Mouse (Mus musculus): ENCODE results near the gene Fhad1.
A peak's percentile ranks its signal among the peaks of the same experiment; 100 is the strongest.

The Fhad1 gene

DNA sequence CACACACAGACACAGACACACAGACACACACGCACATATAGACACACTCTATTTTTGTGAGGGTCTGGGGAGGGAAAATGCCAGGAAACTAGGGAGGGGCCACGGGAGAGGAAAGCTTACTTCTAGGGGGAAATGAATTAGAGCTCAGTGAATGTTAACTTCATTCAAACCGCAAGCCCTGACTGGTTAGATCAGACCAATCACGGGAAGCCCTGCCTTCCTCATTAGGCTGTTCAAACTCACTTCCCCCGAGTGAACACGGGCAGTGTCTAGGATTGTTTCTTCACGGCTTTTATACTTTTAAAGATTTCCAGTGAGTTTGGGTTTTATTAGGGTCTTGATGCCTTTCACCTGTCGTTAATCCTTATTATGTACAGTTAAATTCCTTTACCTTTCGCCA lies 37.5 kb downstream of the Fhad1 start:
- DNase-seq (ENCODE audit: low read depth), result no peak

DNA sequence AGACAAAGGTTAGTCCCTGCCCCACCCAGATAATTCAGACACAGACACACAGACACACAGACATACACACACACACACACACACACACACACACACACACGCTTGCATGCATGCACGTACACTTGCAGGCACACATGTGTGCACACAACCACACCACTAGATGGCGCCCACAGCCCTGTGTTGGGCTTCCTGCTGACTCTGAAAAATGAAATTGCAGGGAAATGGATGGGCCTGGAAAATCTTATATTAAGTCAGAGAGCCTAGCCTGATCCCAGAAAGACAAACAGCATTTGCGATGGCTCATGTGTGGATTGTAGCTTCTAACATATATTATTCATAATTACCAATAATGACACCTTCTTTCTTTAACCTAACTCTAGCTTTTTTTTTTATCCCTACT lies 38.7 kb downstream of the Fhad1 start:
- peak; percentile 11 for DNase-seq (ENCODE audit: low read depth)

DNA sequence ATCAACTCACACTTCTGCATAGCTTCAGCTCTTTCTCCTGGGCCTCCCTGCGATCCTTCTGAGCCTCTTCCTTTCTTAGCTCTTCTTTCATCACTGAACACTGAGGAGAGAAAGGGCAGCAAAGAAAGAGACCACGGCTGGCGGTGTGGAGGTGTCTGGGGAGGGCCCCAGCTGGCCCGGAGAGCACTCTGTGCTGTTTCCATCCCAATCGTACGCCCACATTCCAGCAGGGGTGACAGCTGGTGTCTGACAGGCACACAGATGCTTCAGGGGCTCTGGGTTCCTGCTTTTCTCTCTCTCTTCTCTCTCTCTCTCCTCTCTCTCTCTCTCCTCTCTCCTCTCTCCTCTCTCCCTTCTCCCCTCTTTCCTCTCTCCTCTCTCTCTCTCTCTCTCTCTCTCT lies 50.3 kb downstream of the Fhad1 start:
- DNase-seq (ENCODE audit: low read depth), result no peak

DNA sequence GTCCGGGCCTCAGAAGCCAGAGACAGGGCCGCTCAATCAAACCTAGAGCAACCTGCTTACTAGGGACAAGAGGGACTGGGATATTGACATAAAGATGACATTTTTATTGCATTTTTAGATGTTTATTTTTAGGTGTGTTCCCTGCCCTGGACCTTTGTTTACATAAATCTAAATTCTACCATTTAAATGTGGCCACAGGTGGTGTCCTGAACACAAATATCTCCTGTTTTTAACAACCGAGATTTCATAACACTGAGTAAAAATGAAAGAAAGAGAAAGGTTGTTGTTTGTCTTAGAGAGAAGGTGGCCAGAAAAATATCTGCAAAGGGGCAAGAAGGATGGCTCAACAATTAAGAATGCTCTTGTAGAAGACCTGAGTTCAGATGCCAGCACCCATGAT lies 51.0 kb downstream of the Fhad1 start:
- no peak for DNase-seq (ENCODE audit: low read depth)

DNA sequence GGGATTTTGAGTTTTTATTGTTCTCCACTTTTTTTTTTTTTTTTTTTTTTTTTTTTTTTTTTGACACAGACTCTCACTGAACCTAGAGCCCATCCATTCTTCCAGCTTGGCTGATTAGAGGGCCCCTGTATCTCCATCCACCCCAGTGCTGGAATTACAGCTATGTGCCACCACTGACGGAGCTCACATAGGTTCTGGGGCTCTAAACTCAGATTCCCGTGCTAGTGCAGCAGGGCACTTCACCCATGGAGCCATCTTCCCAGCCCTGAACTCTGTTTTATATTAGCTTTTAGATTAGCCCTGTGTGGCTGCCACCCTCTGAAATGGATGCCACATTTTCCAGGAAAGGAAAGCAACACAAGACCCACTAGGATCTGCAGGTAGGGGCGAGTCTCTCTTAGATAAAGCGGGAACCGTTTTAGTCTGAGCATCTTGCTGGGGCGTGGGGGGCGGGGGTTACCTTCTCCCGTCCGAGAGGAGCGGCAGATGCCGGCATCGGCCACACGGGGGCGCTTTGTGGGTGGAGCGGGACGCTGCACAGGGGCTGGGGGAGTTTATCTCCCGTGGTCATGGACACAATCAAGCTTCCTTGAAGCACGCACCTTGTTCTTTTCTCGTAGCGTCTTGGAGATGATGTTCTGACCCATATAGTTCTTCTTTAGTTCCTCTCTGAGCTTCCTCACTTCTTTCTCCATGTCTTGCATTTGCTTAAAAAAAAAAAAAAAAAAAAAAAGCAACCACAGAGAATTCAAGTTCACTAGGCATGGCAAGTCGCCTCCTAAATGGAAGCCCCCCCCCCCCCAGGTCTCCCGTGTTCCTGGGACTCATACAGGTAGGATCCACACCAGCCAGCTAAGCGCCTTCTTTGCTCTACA lies 51.8 kb downstream of the Fhad1 start:
- peak; percentile 55 for DNase-seq (ENCODE audit: low read depth)

DNA sequence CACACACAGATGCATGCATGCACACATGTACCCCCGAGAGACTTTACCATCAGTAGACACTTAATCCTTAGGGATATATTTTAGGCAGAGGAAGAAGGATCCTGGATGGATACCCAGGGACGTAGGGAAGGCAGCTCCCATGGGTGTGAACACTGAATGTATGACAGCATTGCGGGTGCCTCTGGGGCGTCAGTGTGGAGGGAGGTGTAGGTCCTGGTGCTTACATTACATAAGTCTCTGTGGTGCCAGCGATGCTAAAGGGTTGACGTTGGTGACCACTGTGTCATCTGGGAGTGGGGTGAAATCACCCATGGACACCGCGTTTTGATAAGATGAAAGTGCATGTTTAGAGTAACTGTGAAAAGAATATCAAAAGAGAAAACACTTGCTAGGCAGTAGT lies 54.8 kb downstream of the Fhad1 start:
- DNase-seq (ENCODE audit: low read depth), result no peak

DNA sequence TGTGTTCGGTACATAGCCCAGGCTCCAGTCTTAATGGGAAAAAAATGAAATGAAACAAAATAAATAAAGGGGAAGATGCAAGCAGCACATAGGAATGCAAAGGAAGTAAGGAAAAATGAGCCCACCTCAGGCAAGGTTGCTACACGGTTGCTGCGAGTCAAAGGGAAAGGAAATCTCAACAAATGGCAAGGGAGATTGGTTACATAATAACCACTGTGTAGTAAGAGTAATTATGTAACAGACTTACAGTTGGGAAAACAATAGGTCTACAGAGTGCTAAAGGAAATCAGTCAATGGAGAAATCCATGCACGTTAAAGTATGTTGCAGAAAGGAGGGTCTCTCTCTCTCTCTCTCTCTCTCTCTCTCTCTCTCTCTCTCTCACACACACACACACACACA lies 55.3 kb downstream of the Fhad1 start:
- no peak for DNase-seq (ENCODE audit: low read depth)

DNA sequence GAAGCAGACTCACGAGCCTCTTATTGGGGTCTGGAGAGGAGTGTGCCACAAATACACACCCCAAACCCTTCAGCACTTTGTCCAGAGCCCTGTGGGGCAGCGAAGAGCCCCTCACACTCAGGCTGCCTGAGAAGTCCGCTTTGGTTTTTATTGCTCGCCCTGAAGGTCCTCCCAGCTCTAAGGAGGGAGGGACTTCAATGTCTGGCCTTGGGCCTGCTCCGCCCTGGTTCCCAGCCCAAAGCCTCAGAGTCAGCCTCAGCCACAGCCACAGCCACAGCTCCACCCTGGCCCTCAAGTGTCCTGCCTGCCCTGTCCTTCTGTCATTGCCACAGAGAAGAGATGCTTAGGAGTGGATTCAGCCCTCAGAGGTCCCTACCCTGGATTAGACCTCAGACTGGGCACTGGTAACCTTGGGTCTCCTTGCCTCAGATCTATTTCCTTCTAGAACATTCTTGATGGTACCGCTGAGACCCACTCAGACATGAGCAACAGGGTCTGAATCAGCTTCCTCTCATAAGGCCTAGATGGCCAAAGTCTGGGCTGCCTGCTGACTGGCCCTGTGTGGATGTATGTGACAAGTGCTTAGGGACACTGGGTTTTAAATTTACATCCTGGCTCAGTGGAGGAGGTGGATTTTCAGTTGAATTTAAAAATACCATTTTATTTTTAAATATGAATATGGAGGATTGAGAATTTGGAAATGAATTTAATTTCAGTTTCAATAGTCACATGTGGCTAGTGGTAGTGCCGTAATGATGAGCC lies 56.1 kb downstream of the Fhad1 start:
- DNase-seq (ENCODE audit: low read depth), result no peak

DNA sequence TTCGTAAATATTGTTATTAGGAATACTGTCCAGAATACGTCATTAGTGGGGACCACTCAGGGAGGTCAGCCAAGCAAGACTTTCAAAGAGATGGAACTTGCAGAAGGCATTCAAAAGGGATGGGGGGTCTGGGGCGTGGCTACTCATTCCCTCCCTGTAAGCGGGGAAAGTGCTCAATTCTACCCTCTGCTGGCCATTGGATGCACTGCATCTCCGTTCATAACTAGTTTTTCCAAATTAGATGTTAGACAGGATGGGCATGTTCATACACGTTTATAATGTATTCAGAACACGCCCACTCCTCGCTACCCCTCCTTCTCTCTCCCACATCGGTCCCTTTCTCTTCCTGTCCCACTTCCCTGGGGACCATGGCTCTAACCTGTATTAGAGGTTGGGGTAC lies 56.7 kb downstream of the Fhad1 start:
- peak; percentile 72 for DNase-seq (ENCODE audit: low read depth)

DNA sequence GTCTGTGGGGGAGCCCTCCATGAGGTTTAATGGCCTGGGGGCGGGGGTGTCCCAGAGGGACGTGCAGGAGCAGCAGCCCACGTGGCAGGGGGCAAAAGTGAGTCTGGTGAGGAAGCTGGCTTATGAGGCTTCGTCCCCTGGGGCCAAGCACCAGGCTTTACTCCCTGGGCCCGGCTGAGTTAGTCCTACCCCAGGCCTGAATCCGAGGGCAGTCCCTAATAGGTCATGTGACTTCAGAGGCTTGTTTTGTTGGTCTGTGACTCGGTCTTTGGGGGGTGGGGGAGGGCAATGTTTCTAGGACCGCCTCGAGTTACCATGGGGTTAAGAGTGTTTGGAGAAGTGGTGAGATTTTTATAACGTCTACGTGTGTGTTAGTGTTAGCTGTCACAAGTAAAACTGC lies 57.1 kb downstream of the Fhad1 start:
- DNase-seq (ENCODE audit: low read depth), result no peak

DNA sequence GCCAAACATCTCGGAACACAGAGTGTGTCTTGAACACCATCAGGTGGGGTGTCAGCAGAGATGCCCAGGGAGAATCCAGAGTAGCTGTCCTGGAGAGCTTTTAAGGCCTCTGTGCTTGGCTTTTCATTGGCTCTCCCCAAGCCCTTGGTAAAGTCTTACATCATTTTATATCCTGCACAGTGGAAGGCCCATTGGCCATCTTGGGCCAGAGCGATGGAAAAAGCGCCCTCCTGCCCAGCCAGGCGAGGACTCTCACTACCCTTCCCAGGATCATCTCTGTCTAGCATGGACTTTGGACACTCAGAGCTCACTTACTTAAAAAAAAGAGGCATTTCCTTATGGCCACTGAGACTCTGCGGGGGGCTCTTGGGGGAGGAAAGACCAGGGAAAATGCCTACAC lies 58.0 kb downstream of the Fhad1 start:
- no peak for DNase-seq (ENCODE audit: low read depth)

DNA sequence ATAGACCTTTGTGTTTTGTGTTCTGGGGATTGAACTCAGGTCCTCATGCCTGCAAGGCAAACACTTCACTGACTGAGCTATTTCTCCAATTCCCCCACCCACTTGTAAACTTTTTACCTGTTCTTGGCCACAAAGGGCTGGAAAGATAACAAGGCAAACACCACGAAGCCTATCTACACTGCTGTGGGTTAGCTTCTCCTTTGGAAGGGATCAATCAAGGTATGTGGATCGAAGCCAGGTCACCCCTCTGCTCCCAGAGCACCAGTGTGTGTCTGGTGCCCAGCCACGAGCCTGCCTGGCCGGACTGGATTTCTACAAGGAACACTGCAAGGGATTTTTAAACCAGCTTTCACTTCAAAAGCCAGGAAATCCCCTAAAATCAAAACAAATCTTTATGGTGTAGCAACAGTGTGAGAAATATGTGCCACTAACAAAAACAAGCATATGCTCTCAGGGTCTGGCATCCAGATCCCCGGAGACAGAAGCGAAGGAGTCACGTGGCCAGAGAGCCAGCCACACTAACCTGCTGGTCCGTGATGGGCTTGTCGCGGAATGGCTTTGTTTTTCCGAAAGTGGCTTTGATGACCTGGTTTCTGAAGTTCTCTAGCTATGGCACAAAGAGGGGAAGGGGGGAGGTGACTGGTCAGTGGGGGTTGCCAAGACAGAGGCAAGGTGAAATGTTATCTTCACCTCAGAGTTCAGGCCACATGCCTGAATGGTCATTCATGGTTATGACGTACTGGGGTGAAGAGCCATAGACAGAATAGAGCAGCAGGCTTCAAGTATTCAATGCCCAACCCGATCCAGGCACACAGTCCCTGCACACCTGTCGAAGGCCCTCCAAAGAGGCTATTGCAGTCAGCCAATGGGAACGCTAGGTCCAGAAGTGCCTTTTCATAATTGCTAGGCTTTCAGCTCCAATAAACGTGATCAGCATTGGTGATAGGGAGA lies 59.8 kb downstream of the Fhad1 start:
- DNase-seq (ENCODE audit: low read depth), result no peak

DNA sequence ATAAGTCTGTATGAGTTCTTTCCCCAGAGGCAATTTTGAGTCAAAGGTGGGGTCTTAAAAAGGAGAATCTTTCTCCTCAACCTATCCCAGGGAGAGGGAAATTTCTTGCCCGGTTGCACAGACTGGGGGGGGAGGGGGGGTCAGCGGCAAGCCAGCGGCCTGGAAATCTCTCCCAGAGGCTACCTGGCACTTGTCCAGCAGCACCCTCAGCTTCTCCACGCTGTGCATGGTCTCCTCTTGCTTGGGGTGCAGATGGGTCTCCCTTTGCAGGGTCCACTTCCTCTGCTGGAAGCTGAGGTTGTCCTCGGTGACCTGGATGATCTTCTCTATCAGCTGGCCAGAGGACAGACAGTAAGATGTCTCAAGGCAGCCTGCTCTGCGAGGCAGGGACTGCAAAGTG lies 61.0 kb downstream of the Fhad1 start:
- no peak for DNase-seq (ENCODE audit: low read depth)

DNA sequence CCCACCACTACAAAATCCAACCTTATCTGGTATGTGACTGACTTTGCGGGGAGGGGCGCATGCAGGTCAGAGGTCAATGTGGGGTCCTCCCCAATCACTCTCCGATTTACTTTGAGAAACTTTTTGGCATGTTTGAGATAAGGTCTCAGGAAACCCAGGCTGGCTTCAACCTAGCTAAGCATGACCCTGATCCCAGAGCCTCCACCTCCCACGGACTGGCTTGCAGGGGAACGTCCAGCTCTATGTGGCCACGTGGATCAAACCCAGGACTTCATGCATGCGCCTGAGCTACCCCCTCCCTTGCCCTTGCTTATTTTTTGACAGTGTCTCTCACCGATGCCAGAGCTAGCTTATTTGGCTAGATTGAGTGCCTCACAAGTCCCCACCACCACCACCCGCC lies 61.6 kb downstream of the Fhad1 start:
- no peak for DNase-seq (ENCODE audit: low read depth)

DNA sequence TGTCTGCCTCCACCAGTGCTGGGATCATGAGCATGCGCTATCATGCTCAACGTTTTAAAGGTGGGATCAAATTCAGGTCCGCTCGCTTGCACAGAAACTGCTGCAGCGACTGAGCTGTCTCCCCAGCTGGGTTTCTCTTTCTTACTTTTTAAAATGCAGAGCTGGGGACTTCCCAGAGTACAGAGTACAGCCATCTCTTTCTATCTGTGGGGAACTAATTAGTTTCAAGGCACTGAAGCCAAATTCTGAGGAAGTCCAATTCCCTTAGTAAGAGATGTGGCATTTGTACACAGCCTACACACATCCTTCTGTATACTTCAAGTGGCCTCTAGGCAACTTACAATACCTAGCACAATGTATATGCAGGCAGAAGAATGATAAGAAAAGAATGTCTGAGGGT lies 62.1 kb downstream of the Fhad1 start:
- no peak for DNase-seq (ENCODE audit: low read depth)

DNA sequence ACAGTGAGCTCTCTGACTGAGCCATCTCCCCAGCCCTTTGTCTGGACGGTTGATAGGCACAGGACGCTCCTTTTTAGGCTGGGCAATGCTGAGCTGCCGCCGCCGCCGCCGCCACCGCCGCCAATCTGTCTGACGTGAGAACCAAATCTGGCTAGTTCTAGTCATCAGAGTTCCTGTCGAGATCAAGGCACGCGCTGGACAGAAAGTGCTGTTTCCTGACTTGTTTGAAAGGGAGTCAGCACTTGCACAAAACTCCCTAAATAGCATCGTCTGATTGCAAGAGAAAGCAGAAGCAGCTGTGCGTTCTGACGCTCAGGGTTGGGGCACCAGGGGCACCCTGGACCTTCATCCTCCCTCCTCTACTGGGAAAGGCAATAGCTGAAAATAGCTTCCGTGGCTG lies 62.8 kb downstream of the Fhad1 start:
- DNase-seq (ENCODE audit: low read depth), result peak; percentile 22

DNA sequence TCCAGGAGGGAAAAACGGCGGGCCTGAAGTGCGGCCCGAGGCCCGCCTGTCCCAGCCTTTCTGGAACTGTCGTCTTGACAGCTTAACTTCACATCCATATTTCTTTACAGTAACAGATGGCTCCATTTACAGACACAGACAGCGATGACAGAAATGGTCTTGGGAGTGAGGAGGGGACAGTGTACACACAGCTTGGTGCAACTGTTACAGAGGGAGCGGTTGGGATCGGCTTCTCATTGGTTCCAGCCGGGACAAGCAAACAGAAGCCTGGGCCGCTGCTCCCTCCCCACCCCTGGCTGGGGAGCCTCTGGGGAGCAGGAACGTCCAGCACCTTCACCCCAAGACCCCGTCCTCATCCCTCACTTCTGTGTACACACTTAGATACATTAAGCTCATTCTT lies 65.4 kb downstream of the Fhad1 start:
- no peak for DNase-seq (ENCODE audit: low read depth)

DNA sequence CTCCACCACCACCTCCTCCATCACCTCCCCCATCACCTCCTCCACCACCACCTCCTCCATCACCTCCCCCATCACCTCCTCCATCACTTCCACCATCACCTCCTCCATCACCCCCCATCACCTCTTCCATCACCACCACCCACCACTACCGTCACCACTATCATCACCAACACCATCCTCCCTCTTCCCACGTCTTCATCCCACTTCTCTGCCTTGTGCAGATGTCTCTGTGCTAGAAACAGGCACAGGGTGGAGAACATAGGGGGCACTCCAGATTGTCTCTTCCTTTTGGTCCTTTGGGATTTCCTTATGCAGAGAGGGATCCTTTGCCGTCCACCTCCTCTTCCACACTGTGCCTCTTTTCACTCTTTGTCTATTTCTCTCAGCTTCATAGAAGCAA lies 66.1 kb downstream of the Fhad1 start:
- DNase-seq (ENCODE audit: low read depth), result no peak

DNA sequence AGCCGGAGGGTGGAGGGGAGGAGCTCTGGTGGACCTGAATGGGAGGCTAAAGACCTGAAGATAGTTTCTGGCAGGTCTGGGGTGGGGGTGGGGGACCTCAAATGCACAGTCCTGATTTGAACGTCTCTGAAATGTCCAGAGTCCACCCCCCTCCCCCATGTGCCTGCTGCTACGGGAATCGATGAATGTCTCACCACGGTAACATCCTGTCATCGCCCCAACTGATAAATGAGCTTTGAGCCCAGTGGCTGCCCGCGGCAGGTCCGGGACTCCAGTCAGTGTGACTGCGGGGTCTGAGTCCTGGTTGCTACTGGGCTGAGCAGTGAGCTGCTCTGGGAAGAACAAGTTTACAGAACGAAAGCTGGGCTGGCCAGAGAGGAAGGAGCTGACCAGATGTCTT lies 72.5 kb downstream of the Fhad1 start:
- DNase-seq (ENCODE audit: low read depth), result no peak

DNA sequence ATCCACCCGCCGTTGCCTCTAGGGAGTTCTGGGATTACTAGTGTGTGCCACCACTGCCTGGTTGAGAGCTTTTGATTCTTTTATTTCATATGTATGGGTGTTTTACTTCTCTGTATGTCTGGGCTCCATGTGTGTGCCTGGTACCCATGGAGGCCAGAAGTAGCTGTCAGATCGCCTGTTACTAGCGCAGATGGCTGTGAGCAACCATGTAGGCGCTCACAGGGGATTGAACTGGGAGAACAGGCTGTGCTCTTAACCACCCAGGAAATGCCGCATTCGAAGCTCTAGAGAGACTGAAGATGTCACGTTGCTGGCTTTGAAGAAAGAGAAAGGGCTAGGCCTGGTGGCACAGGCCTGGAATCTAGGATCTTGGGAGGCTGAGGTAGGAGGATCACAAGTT lies 73.6 kb downstream of the Fhad1 start:
- DNase-seq (ENCODE audit: low read depth), result no peak

DNA sequence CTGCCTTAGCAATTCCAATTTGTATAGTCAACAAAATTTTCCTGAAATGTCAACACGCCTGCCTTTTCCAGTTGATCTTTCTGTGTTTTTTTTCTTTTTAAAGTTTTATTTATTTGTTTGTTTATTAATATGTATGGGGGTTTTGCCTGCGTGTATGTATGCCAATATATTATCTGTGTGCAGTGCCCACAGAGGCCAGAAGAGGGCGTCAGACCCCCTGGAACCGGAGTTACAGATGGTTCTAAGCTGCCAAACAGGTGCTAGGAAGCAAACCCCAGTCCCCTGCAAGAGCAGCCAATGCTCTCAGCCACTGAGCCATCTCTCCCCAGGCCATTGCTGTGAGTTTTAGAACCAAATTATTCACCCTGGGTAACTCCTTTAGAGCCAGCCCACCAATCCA lies 76.3 kb downstream of the Fhad1 start:
- DNase-seq (ENCODE audit: low read depth), result no peak

DNA sequence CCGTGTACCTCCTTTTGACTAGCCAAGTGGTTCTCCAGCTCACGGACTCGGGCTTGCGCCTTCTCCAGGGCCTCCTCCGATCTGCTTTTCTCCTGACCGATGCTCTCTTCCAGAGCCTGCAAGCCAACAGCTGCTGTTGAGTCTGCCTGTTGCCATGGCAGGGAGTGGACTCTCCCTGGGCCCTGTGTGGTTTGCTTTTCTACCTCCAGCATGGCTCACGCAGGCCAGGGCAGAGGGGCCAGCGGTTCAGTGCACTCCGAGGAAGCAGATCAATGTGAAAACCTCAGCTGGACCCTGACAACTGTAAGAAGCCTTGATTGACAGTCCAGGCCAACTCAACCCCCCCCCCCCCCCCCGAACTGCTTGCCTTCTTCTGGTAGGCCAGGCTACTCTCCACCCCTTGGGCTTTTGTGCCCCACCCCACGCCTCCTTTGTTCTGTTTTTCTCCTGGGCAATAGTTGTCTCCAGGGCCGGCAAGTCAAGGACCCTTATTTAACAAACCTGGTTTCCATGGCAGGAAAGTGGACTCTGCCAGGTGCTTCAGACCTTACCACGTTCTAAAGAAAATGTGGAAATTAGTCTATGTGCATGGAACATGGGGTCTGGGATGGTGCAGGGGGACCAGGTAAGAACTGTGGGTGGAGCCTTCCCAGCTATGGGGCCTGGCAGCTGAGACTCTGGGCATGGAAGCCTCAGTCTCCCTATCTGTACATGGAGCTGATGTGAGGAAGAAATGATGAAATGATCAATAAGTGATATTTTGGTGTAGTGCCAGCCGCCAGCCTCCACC lies 81.9 kb downstream of the Fhad1 start:
- no peak for DNase-seq (ENCODE audit: low read depth)
